Mouse (Mus musculus): ENCODE measurements around the gene Cd274. TPM values are rescaled to one million over a fixed set of nuclear protein-coding genes. Genes with fewer than 3 reads are reported as not detected.

Cd274 gene
- polyA plus RNA-seq, 1 experiment: 3.5 TPM

DNA sequence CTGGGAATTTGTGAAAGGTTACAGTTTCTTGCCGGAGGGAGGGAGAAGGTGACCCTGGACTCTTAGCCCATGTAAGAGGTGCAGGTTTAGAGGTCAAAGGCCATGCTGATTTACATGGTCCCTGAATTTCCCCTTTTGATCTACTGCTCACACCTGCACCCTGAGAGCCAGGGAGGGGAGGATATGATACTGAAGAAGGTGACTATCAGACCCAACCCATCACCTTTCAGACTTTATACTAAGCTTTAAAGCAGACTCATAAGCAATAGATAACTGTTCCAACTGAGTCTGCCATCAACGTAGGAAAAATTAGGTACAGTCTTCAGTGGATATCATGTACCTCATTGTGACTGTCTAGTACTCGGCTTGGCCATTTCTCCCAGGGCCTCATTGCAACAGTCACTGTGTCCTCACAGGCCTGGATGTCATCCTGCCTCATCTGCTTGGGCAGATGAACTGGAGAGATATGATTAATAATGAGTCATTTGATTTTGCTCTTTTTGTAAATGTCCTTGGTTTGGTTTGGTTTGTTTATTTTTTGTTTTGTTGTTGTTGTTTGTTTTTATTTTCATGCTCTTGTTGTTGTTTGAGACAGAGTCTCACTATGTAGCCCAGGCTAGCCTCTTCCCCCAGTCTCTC, 1.5 kb downstream of the Cd274 start:
- Histone ChIP-seq H3K4me3 (ENCODE audit: low read depth, low read length) (no peak overlapping the region), H3K27me3 (ENCODE audit: control insufficient read depth, insufficient read depth, low read length, poor library complexity, severe bottlenecking) (no peaks in the 10 kb centered on the region; the same call in 1 of the 2 replicates), H3K36me3 (ENCODE audit: control insufficient read depth, insufficient read depth, low read length, poor library complexity, severe bottlenecking) (no peaks in the 10 kb centered on the region), H3K9me3 (replicated peaks; ENCODE audit: control insufficient read depth, insufficient read depth, low read length, poor library complexity, severe bottlenecking) (no peaks in the 10 kb centered on the region), H3K27ac (ENCODE audit: insufficient read depth, low read length) (no peak overlapping the region), H3K9ac (ENCODE audit: low read depth, poor library complexity, severe bottlenecking) (no peak overlapping the region), H3K4me1 (ENCODE audit: control insufficient read depth, insufficient read depth, low read length) (no peaks in the 10 kb centered on the region)
- TF ChIP-seq CTCF (IDR thresholded peaks at IDR 0.05; ENCODE audit: low read depth, low read length) (no peak), EP300 (IDR thresholded peaks at IDR 0.05; ENCODE audit: insufficient read depth, low read depth, low read length) (no peak), POLR2A (IDR thresholded peaks at IDR 0.05; ENCODE audit: insufficient read depth, low read length) (no peak)

DNA sequence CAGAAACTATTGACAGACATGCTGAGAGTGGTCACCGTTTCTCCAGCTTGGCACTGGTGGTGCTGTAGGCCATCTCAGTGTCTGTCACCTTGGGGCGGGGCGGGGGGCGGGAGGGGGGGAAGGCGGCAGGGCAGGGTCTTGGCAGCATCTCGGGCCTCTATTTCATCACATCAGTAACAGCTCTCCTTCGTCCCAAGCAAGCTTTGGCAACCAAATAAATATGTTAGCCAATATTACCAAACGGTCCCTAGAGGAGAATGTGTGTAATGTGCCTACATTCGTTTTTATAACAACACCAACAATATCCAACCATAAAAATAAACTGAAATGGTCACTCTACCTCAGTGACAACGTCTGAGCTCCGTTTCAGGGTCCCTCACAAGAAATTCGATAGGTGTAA, 2.9 kb downstream of the Cd274 start:
- Histone ChIP-seq H3K4me1 (ENCODE audit: control insufficient read depth, insufficient read depth, low read length) (no peaks in the 10 kb centered on the region), H3K4me3 (ENCODE audit: low read depth, low read length) (no peak overlapping the region), H3K9ac (ENCODE audit: low read depth, poor library complexity, severe bottlenecking) (no peak overlapping the region), H3K27ac (ENCODE audit: insufficient read depth, low read length) (no peak overlapping the region), H3K9me3 (replicated peaks; ENCODE audit: control insufficient read depth, insufficient read depth, low read length, poor library complexity, severe bottlenecking) (no peaks in the 10 kb centered on the region), H3K36me3 (ENCODE audit: control insufficient read depth, insufficient read depth, low read length, poor library complexity, severe bottlenecking) (no peaks in the 10 kb centered on the region), H3K27me3 (ENCODE audit: control insufficient read depth, insufficient read depth, low read length, poor library complexity, severe bottlenecking) (no peaks in the 10 kb centered on the region; the same call in 1 of the 2 replicates)
- no peak for TF ChIP-seq EP300 (IDR thresholded peaks at IDR 0.05; ENCODE audit: insufficient read depth, low read depth, low read length)
- TF ChIP-seq CTCF (IDR thresholded peaks at IDR 0.05; ENCODE audit: low read depth, low read length): no peak
- no peak for TF ChIP-seq POLR2A (IDR thresholded peaks at IDR 0.05; ENCODE audit: insufficient read depth, low read length)

DNA sequence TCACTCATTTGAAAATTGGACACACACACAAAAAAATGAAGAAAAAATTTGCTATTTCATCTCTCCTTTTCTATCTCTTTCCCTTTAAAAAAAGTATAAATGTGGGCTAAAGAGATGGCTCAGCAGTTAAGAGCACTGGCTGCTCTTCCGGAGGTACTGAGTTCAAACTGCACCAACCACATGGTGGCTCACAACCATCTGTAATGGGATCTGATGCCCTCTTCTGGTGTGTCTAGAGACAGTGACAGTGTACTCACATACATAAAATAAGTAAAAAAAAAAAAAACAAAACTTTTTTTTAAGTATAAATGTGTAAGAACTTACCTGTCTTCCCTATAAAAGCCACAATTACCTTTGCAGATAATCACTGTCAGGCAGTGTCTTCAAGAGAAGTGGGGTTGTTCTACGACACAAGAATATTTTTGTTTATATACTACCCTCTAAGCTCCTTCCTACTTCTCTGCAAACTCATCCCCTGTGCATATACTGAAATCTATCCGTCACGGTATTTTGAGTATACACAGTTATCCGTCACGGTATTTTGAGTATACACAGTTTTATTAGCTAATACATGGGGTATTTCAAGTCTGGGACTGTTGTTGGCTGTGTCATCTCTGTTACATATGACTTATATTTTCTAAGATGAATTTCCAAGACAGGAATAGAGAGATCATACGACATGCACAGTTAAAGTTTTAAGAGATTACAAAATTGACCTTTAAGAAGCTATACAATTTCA, 3.5 kb downstream of the Cd274 start:
- Histone ChIP-seq H3K9me3 (replicated peaks; ENCODE audit: control insufficient read depth, insufficient read depth, low read length, poor library complexity, severe bottlenecking) (no peaks in the 10 kb centered on the region), H3K27ac (ENCODE audit: insufficient read depth, low read length) (no peak overlapping the region), H3K9ac (ENCODE audit: low read depth, poor library complexity, severe bottlenecking) (no peak overlapping the region), H3K4me1 (ENCODE audit: control insufficient read depth, insufficient read depth, low read length) (no peaks in the 10 kb centered on the region), H3K4me3 (ENCODE audit: low read depth, low read length) (no peak overlapping the region), H3K36me3 (ENCODE audit: control insufficient read depth, insufficient read depth, low read length, poor library complexity, severe bottlenecking) (no peaks in the 10 kb centered on the region), H3K27me3 (ENCODE audit: control insufficient read depth, insufficient read depth, low read length, poor library complexity, severe bottlenecking) (no peaks in the 10 kb centered on the region; the same call in 1 of the 2 replicates)
- TF ChIP-seq EP300 (IDR thresholded peaks at IDR 0.05; ENCODE audit: insufficient read depth, low read depth, low read length): no peak
- TF ChIP-seq CTCF (IDR thresholded peaks at IDR 0.05; ENCODE audit: low read depth, low read length): no peak
- TF ChIP-seq POLR2A (IDR thresholded peaks at IDR 0.05; ENCODE audit: insufficient read depth, low read length): no peak

DNA sequence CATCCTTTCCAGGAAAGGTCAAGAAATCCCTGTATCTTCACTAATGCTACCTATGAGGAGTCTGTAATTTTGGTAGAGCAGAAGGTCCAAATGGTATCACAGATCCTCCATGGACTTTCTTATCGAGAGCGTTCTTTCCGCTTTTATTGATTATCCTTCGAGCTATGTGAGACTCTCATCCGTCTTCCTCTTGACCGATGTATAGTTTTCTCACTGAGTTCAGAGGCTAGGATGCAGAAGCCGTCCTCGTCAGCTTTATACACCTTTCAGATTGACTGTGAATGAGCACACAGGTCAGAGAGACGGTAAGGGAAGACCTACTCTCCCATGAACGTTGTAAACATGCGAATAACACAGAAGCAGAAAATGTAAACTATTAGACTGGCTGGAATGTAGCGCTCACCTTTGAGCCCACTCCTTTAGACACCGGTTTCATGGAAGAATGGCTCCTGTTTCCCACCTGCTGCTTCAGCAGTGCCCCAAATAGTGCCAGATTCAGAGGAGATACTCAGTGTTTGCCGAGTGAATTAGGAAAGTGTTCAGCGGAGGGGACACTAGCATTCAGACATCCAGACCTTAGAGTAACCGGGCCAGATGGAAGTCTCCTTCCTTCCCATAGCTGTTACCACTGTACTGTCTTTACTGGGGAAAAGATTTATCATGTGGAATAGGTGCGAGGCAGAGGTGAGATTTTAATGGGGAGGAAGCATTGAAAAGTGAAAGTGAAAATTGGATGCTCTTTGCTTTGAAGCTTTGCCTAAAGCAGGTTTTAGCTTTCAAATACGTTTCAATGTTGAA, 4.2 kb downstream of the Cd274 start:
- Histone ChIP-seq H3K36me3 (ENCODE audit: control insufficient read depth, insufficient read depth, low read length, poor library complexity, severe bottlenecking) (no peaks in the 10 kb centered on the region), H3K9me3 (replicated peaks; ENCODE audit: control insufficient read depth, insufficient read depth, low read length, poor library complexity, severe bottlenecking) (no peaks in the 10 kb centered on the region), H3K4me1 (ENCODE audit: control insufficient read depth, insufficient read depth, low read length) (no peaks in the 10 kb centered on the region), H3K27ac (ENCODE audit: insufficient read depth, low read length) (no peak overlapping the region), H3K9ac (ENCODE audit: low read depth, poor library complexity, severe bottlenecking) (no peak overlapping the region), H3K4me3 (ENCODE audit: low read depth, low read length) (no peak overlapping the region), H3K27me3 (ENCODE audit: control insufficient read depth, insufficient read depth, low read length, poor library complexity, severe bottlenecking) (no peaks in the 10 kb centered on the region; the same call in 1 of the 2 replicates)
- no peak for TF ChIP-seq CTCF (IDR thresholded peaks at IDR 0.05; ENCODE audit: low read depth, low read length)
- TF ChIP-seq POLR2A (IDR thresholded peaks at IDR 0.05; ENCODE audit: insufficient read depth, low read length): no peak
- no peak for TF ChIP-seq EP300 (IDR thresholded peaks at IDR 0.05; ENCODE audit: insufficient read depth, low read depth, low read length)

DNA sequence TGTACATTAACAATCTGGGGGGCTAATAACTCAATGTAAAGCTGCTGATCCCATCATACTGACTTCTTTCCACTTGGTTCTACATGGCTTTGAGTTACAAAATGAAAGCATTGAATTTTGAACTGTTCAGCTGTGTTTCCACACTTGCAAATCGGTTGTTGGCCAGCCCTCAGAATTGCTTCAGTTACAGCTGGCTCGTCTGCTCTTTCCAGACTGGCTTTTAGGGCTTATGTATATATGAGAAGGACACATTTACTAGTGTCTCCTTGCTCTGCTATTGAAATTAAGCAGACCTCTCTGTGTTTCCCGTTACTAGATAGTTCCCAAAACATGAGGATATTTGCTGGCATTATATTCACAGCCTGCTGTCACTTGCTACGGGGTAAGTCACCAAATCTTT, 4.9 kb downstream of the Cd274 start:
- H3K9ac ChIP-seq (ENCODE audit: low read depth, poor library complexity, severe bottlenecking): no peak overlapping the region
- no peaks in the 10 kb centered on the region for H3K9me3 ChIP-seq (replicated peaks; ENCODE audit: control insufficient read depth, insufficient read depth, low read length, poor library complexity, severe bottlenecking)
- H3K4me3 ChIP-seq (ENCODE audit: low read depth, low read length): no peak overlapping the region
- no peak overlapping the region for H3K27ac ChIP-seq (ENCODE audit: insufficient read depth, low read length)
- TF ChIP-seq POLR2A (IDR thresholded peaks at IDR 0.05; ENCODE audit: insufficient read depth, low read length) (no peak), EP300 (IDR thresholded peaks at IDR 0.05; ENCODE audit: insufficient read depth, low read depth, low read length) (no peak), CTCF (IDR thresholded peaks at IDR 0.05; ENCODE audit: low read depth, low read length) (no peak)
- no peaks in the 10 kb centered on the region for H3K36me3 ChIP-seq (ENCODE audit: control insufficient read depth, insufficient read depth, low read length, poor library complexity, severe bottlenecking)
- no peaks in the 10 kb centered on the region for H3K4me1 ChIP-seq (ENCODE audit: control insufficient read depth, insufficient read depth, low read length)
- no peaks in the 10 kb centered on the region; the same call in 1 of the 2 replicates for H3K27me3 ChIP-seq (ENCODE audit: control insufficient read depth, insufficient read depth, low read length, poor library complexity, severe bottlenecking)

Data from ES-Bruce4 (cell line).